Mouse (Mus musculus): ENCODE results near the gene Borcs7. TPM values are rescaled to one million over a fixed set of nuclear protein-coding genes. Genes with fewer than 3 reads are reported as not detected.

Borcs7 gene
- 4.4 and 4.8 TPM in 2 replicates for polyA plus RNA-seq (2012; rRNA removed)

DNA sequence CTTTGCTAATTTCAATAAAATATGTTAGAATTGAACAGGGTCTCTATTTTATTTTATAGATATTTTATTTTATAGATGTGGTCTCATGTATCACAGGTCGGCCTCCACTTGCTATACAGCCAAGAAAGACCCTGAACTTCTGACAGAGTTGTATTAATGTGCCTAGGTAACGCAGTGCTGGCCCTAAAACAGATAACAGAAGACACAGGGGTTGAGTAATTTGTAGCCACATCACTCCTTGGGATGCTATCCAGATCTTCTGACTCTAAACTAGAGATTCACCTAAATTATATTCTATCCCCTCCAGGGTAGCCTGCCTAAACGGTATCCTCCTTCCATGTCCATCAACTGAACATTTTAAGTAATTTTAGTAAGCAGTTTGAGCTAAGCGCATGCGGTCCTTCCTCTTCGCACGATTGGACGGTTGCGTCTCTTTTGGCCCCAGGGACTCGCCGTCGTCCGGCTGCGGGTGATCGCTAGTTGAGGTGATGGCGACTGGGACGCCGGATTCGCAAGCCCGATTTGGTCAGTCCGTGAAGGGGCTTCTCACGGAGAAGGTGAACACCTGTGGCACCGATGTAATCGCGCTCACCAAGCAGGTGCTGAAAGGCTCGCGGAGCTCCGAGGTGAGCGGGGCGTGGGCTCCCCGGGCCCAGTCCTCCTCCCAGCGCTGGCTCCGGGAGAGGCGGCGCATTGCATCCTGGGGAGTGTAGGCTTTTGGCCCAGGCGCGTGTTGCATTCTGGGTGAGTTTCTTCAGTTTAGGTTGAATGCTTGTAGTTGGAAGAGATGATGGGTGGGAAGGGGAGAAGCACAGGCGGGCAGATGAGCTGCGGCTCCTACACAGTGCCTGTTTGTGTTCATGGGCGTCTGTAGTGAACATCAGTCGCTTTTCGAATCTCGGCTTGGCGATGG lies at the start of gene Borcs7:
Gene Borcs7 (plus strand): TSS at position 447 of the 913 bp plus-strand sequence.

GRCm38 (mm10) chr19:46672766-46673418 lies 16.8 kb upstream of the Borcs7 start, which contains the start of gene Cyp17a1:
TSS of gene Cyp17a1 (minus strand) at chr19:46673172.

DNA sequence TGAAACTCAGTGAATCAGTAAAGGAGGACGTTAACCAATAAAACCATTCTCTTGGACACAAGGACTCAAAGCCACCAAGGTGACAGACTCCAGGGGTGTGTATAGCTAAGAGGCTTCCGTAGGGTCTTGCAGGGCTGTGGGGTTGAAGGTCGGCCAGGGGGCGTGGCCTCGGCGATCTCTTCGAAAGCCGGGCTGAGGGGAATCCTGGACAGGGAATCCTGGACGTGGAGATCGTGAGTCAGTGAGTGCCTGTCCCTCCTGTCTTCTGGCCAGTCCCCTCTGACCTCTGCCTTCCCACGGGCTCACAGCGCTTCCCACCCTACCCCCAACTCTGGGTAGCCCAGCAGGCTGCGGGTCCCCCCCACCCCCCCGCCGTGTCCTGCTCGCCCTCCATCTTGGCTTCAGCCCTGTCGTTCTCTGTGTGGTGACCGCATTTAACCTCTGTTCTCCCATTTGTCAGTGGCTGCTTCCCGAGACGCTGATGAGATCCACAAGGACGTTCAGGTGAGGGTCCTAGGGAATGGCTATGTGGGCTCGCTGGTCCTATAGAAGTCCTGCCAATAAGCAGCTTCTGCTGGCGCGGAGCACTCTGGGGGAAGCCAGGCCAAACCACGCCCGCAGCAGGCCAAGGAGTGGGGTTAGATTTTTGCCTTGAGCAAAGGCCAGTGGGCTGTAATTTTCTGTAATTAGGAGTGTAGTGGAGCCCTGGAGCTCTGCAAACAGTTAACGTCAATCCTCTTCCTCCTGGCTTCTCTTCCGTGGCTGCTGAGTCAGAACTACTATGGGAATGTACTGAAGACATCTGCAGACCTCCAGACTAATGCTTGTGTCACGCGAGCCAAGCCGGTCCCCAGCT lies 17.8 kb downstream of the Borcs7 start, which contains the start of gene As3mt:
Gene As3mt (plus strand): TSS at position 163 of the 856 bp plus-strand sequence.

Other genes starting within 250 kb of the Borcs7 start
- gene Trim8, start 188.2 kb upstream of the Borcs7 start, polyA plus RNA-seq (2012; rRNA removed) = 113 and 125 TPM in 2 replicates
- gene Arl3, start 116.7 kb upstream of the Borcs7 start, polyA plus RNA-seq (2012; rRNA removed) = 17.9 and 22.2 TPM in 2 replicates
- 8.1 and 9.3 TPM in 2 replicates for gene Sfxn2, start 116.5 kb upstream of the Borcs7 start, polyA plus RNA-seq (2012; rRNA removed)
- gene Wbp1l, start 90.8 kb upstream of the Borcs7 start, polyA plus RNA-seq (2012; rRNA removed) = 64.5 and 85.6 TPM in 2 replicates
- gene Cyp17a1, start 16.7 kb upstream of the Borcs7 start, polyA plus RNA-seq (2012; rRNA removed) = 208 and 263 TPM in 2 replicates
- gene As3mt, start 17.6 kb downstream of the Borcs7 start, polyA plus RNA-seq (2012; rRNA removed) = 7.3 and 9.9 TPM in 2 replicates
- gene Cnnm2, start 71.7 kb downstream of the Borcs7 start, polyA plus RNA-seq (2012; rRNA removed) = 32.5 and 37.0 TPM in 2 replicates

Data from ovary, adult 2 months (tissue).